Comparison of ENCODE assay signal across 18 mouse cellular contexts in genomic region chr10:46071810-46072549, GRCm38 (mm10).
DNase-seq lines count a peak whose midpoint lies in the region; ATAC-seq and TF ChIP-seq lines count a peak whose summit lies in the region.
"Had no signal": no experiment of that assay in that cellular context is flagged by ENCODE, and none has a peak within 500 bp of the region (broad histone marks: within the 10 kb centered on the region; RNA-seq: fewer than 3 reads in every experiment).

No protein-coding gene starts in this region.

- 85% methylated on average over 12 of the region's 12 CpGs for WGBS in forebrain, embryonic 10.5 days
- 72% methylated on average over 12 of the region's 12 CpGs for WGBS in forebrain, embryonic 11.5 days
- 51% methylated on average over 12 of the region's 12 CpGs for WGBS in forebrain, embryonic 15.5 days
- WGBS in hindbrain, postnatal 0 days = 61% methylated on average over 12 of the region's 12 CpGs
- WGBS in midbrain, postnatal 0 days = 48% methylated on average over 12 of the region's 12 CpGs
- whole genome bisulfite sequencing in liver, embryonic 12.5 days (ENCODE audit: insufficient replicate concordance) = 68% methylated on average over 12 of the region's 12 CpGs
- WGBS in liver, embryonic 11.5 days = 80% methylated on average over 12 of the region's 12 CpGs

- DNase-seq in forebrain, embryonic 10.5 days (ENCODE audit: extremely low spot score, low spot score) = no peak
- DNase-seq in forebrain, embryonic 11.5 days (ENCODE audit: low spot score) = no peak
- DNase-seq in hindbrain, postnatal 0 days (ENCODE audit: low spot score) = no peak
- peak; percentile 34 for DNase-seq in midbrain, postnatal 0 days (ENCODE audit: low spot score)
- no peak for DNase-seq in frontal cortex, postnatal 10 days (ENCODE audit: low spot score in 2 of 2)
- DNase-seq in liver, embryonic 11.5 days (ENCODE audit: low spot score) = no peak
- DNase-seq: cerebellum, adult 11 months; cerebellum, postnatal 36 days; lung, adult 2 months; spleen, adult 18-20 months; thymus, adult 18-20 months had no signal

- H3K4me3 ChIP-seq in forebrain, embryonic 10.5 days = no peak overlapping the region
- no peak overlapping the region for H3K4me3 ChIP-seq in forebrain, embryonic 11.5 days (ENCODE audit: low read depth, low read length)
- H3K4me3 ChIP-seq in forebrain, embryonic 15.5 days = no peak overlapping the region
- no peak overlapping the region for H3K4me3 ChIP-seq in hindbrain, postnatal 0 days (ENCODE audit: low read length)
- no peak overlapping the region for H3K4me3 ChIP-seq in midbrain, postnatal 0 days (ENCODE audit: low read depth, low read length)
- H3K4me3 ChIP-seq in liver, embryonic 12.5 days = no peak overlapping the region
- H3K4me3 ChIP-seq in liver, embryonic 11.5 days (ENCODE audit: low read depth, low read length) = no peak overlapping the region
- H3K4me3 ChIP-seq: embryonic facial prominence, embryonic 10.5 days; heart, embryonic 12.5 days had no signal

- no peak overlapping the region for H3K9ac ChIP-seq in forebrain, embryonic 11.5 days (ENCODE audit: low read length)
- no peak overlapping the region for H3K9ac ChIP-seq in forebrain, embryonic 15.5 days (replicated peaks)
- no peak overlapping the region for H3K9ac ChIP-seq in hindbrain, postnatal 0 days (replicated peaks; ENCODE audit: low read length)
- no peak overlapping the region for H3K9ac ChIP-seq in midbrain, postnatal 0 days (replicated peaks; ENCODE audit: low read length, poor library complexity, severe bottlenecking)
- no peak overlapping the region for H3K9ac ChIP-seq in liver, embryonic 12.5 days
- H3K9ac ChIP-seq in liver, embryonic 11.5 days (ENCODE audit: low read depth, low read length) = no peak overlapping the region
- H3K9ac ChIP-seq: heart, embryonic 12.5 days had no signal

- no peak overlapping the region for H3K4me2 ChIP-seq in forebrain, embryonic 11.5 days (ENCODE audit: low read depth, low read length, severe bottlenecking)
- H3K4me2 ChIP-seq in forebrain, embryonic 15.5 days (replicated peaks) = no peak overlapping the region
- no peak overlapping the region for H3K4me2 ChIP-seq in hindbrain, postnatal 0 days (ENCODE audit: low read depth, low read length)
- H3K4me2 ChIP-seq in midbrain, postnatal 0 days (ENCODE audit: low read depth, low read length, poor library complexity, severe bottlenecking) = no peak overlapping the region
- H3K4me2 ChIP-seq in liver, embryonic 12.5 days = no peak overlapping the region
- H3K4me2 ChIP-seq in liver, embryonic 11.5 days = no peak overlapping the region
- H3K4me2 ChIP-seq: heart, embryonic 12.5 days had no signal

- H3K4me1 ChIP-seq in forebrain, embryonic 10.5 days = peaks cover 20% of the 10 kb centered on the region
- no peaks in the 10 kb centered on the region for H3K4me1 ChIP-seq in forebrain, embryonic 11.5 days (replicated peaks; ENCODE audit: control insufficient read depth, insufficient read depth, low read length)
- peaks cover 19% of the 10 kb centered on the region for H3K4me1 ChIP-seq in forebrain, embryonic 15.5 days
- no peaks in the 10 kb centered on the region; the same call in 1 of the 2 replicates for H3K4me1 ChIP-seq in hindbrain, postnatal 0 days (ENCODE audit: insufficient read depth, low read length)
- H3K4me1 ChIP-seq in midbrain, postnatal 0 days (ENCODE audit: insufficient read depth, low read length) = no peaks in the 10 kb centered on the region
- H3K4me1 ChIP-seq in liver, embryonic 12.5 days = no peaks in the 10 kb centered on the region
- H3K4me1 ChIP-seq in liver, embryonic 11.5 days (replicated peaks; ENCODE audit: control insufficient read depth, insufficient read depth, low read length) = no peaks in the 10 kb centered on the region

- no peaks in the 10 kb centered on the region for H3K36me3 ChIP-seq in forebrain, embryonic 10.5 days (replicated peaks)
- no peaks in the 10 kb centered on the region for H3K36me3 ChIP-seq in forebrain, embryonic 11.5 days (ENCODE audit: control insufficient read depth, insufficient read depth, low read length)
- H3K36me3 ChIP-seq in forebrain, embryonic 15.5 days = no peaks in the 10 kb centered on the region
- no peaks in the 10 kb centered on the region for H3K36me3 ChIP-seq in hindbrain, postnatal 0 days (ENCODE audit: insufficient read depth, low read length)
- H3K36me3 ChIP-seq in midbrain, postnatal 0 days (ENCODE audit: insufficient read depth, low read length) = no peaks in the 10 kb centered on the region
- H3K36me3 ChIP-seq in liver, embryonic 12.5 days = no peaks in the 10 kb centered on the region
- H3K36me3 ChIP-seq in liver, embryonic 11.5 days (ENCODE audit: control insufficient read depth, insufficient read depth, low read length) = no peaks in the 10 kb centered on the region
- H3K36me3 ChIP-seq: embryonic facial prominence, embryonic 10.5 days; heart, embryonic 12.5 days had no signal

- no peaks in the 10 kb centered on the region for H3K27me3 ChIP-seq in forebrain, embryonic 10.5 days (ENCODE audit: poor library complexity, severe bottlenecking)
- no peaks in the 10 kb centered on the region for H3K27me3 ChIP-seq in forebrain, embryonic 11.5 days (ENCODE audit: control insufficient read depth, insufficient read depth, low read length)
- H3K27me3 ChIP-seq in forebrain, embryonic 15.5 days = no peaks in the 10 kb centered on the region
- H3K27me3 ChIP-seq in hindbrain, postnatal 0 days (ENCODE audit: insufficient read depth, low read length) = no peaks in the 10 kb centered on the region
- H3K27me3 ChIP-seq in midbrain, postnatal 0 days (ENCODE audit: insufficient read depth, low read length) = no peaks in the 10 kb centered on the region
- H3K27me3 ChIP-seq in liver, embryonic 12.5 days (replicated peaks) = no peaks in the 10 kb centered on the region
- no peaks in the 10 kb centered on the region for H3K27me3 ChIP-seq in liver, embryonic 11.5 days (replicated peaks; ENCODE audit: control insufficient read depth, insufficient read depth, low read length)
- H3K27me3 ChIP-seq: heart, embryonic 12.5 days had no signal

- no peak for ATAC-seq in forebrain, embryonic 11.5 days (replicated peaks; ENCODE audit: low FRiP score)
- peak; percentile 37; the same call in 1 of the 2 replicates for ATAC-seq in forebrain, embryonic 15.5 days (replicated peaks)
- 0 out of 2 replicates have a peak, but pooled peaks have one; percentile 6 for ATAC-seq in hindbrain, postnatal 0 days
- no peak for ATAC-seq in midbrain, postnatal 0 days (ENCODE audit: low FRiP score)
- no peak for ATAC-seq in liver, embryonic 12.5 days
- no peak for ATAC-seq in liver, embryonic 11.5 days (replicated peaks; ENCODE audit: low FRiP score)
- ATAC-seq: intestine, postnatal 0 days had no signal

- H3K27ac ChIP-seq in forebrain, embryonic 10.5 days = peak overlapping the region; percentile 25; the same call in 1 of the 2 replicates
- no peak overlapping the region for H3K27ac ChIP-seq in forebrain, embryonic 11.5 days (ENCODE audit: low read depth, low read length)
- 0 out of 2 replicates have a peak overlapping the region, but pooled peaks have one; percentile 17 for H3K27ac ChIP-seq in forebrain, embryonic 15.5 days (replicated peaks)
- H3K27ac ChIP-seq in hindbrain, postnatal 0 days = peak overlapping the region; percentile 37
- H3K27ac ChIP-seq in midbrain, postnatal 0 days (ENCODE audit: low read depth, low read length) = no peak overlapping the region
- no peak overlapping the region for H3K27ac ChIP-seq in liver, embryonic 12.5 days
- H3K27ac ChIP-seq in liver, embryonic 11.5 days (ENCODE audit: low read depth, low read length) = no peak overlapping the region
- H3K27ac ChIP-seq: embryonic facial prominence, embryonic 10.5 days; kidney, postnatal 0 days; macrophage had no signal

- no peaks in the 10 kb centered on the region for H3K9me3 ChIP-seq in forebrain, embryonic 10.5 days
- no peaks in the 10 kb centered on the region for H3K9me3 ChIP-seq in forebrain, embryonic 11.5 days (ENCODE audit: control insufficient read depth, low read length)
- no peaks in the 10 kb centered on the region for H3K9me3 ChIP-seq in forebrain, embryonic 15.5 days
- H3K9me3 ChIP-seq in hindbrain, postnatal 0 days (ENCODE audit: low read length) = no peaks in the 10 kb centered on the region
- H3K9me3 ChIP-seq in midbrain, postnatal 0 days (ENCODE audit: low read length) = no peaks in the 10 kb centered on the region
- H3K9me3 ChIP-seq in liver, embryonic 12.5 days (replicated peaks) = no peaks in the 10 kb centered on the region
- H3K9me3 ChIP-seq in liver, embryonic 11.5 days (ENCODE audit: control insufficient read depth, low read length) = no peaks in the 10 kb centered on the region
- H3K9me3 ChIP-seq: embryonic facial prominence, embryonic 10.5 days; heart, embryonic 12.5 days had no signal

- TF ChIP-seq CTCF in hindbrain, postnatal 0 days (IDR thresholded peaks at IDR 0.05; ENCODE audit: low read depth) = no peak
- no peak for TF ChIP-seq CTCF in midbrain, postnatal 0 days (IDR thresholded peaks at IDR 0.05)

Comparison
In these comparisons a context has a peak if more than half of its experiments do, and no peak if none do; other contexts are left out.
1. H3K27ac ChIP-seq: peak in forebrain, embryonic 10.5 days (single experiment), forebrain, embryonic 15.5 days (single experiment) and hindbrain, postnatal 0 days (single experiment); none in forebrain, embryonic 11.5 days (single experiment), midbrain, postnatal 0 days (single experiment), liver, embryonic 12.5 days (single experiment) and liver, embryonic 11.5 days (single experiment).
2. ATAC-seq: peak in forebrain, embryonic 15.5 days (single experiment) and hindbrain, postnatal 0 days (single experiment); none in forebrain, embryonic 11.5 days (single experiment), midbrain, postnatal 0 days (single experiment), liver, embryonic 12.5 days (single experiment) and liver, embryonic 11.5 days (single experiment).